Mouse (Mus musculus): Measurements from ENCODE around the gene Sp100.

DNA sequence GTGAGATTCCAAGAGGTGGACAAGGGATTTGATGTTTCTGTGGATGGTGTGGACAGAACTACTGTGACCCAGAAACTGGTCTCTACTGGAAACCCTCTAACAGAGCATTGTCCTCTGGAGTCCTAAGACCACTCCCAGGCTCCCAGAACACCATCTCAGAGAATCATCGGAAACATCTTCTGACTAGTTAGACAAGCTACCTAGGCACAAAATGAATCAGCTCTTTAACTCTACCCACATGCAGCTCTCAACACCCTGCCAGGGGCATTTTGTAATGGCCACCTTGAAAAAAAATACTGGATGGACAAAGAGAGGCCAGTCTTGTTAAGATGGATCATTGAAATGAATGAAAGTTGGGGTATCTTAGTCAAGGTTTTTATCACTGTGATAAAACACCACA lies 55.8 kb downstream of the Sp100 start:
- no peak for TF ChIP-seq CTCF (IDR thresholded peaks at IDR 0.05; ENCODE audit: control insufficient read depth, insufficient read depth, insufficient read length)
- TF ChIP-seq CEBPB (IDR thresholded peaks at IDR 0.05; ENCODE audit: low read depth), result no peak
- no peak for TF ChIP-seq USF1 (IDR thresholded peaks at IDR 0.05; ENCODE audit: low read depth)
- TF ChIP-seq MAX (IDR thresholded peaks at IDR 0.05), result no peak
- TF ChIP-seq FOSL1 (IDR thresholded peaks at IDR 0.05; ENCODE audit: insufficient read depth, low read length, poor library complexity, severe bottlenecking), result no peak
- TF ChIP-seq MYOG (IDR thresholded peaks at IDR 0.05; ENCODE audit: control insufficient read depth, extremely low read depth, insufficient read length), result no peak
- no peak for TF ChIP-seq MYOD1 (IDR thresholded peaks at IDR 0.05; ENCODE audit: control insufficient read depth, insufficient read length, low read depth)

Data from C2C12 (cell line).